Mouse (Mus musculus): ENCODE data around the gene Snta1.

Gene Snta1

DNA sequence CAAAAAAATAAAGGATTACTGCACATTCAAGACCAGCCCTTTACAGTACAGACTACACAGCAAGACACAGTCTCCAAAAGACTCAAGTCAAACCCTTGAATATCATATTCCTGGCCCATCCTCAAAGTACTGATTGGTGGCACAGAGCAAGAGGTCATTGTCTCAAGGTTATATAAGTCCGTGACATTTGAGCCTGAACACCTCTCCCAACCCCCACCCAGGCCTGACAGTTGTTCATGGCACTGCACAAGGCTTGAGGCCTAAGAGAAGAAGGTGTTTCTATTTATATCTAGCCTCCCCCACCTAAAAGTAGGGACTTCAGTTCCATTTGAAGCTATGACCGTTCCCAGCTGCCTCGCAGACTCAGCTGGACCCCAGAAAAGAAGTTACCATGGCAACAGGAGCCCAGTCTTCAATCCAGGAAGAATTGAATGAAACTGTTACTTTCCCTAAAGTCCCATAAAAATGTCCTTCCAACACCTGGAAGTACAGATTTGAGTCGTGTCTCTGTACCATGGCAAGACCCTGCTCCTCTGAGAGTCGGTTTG is 2.4 kb downstream of the Snta1 start:
- ChIA-PET CTCF (interaction anchor here in 1 of 4 experiments (1.0 kb wide), 1 partner anchor 147 kb away, joined by 3 read pairs; no protein-coding TSS in a partner anchor), POLR2A (interaction anchor here in 3 of 4 experiments (0.6 to 8.5 kb wide), 8 partner anchors 16 to 396 kb away, joined by 3 to 82 read pairs (median 4); no protein-coding TSS in a partner anchor)

- ChIA-PET CTCF (interaction anchor here in 3 of 4 experiments (0.6 to 1.3 kb wide), 6 partner anchors 102 to 310 kb away, joined by 3 to 5 read pairs (median 3); no protein-coding TSS in a partner anchor), POLR2A (interaction anchor here in 2 of 4 experiments (1.0 to 1.8 kb wide), 5 partner anchors 17 to 166 kb away, joined by 3 to 4 read pairs (median 3); no protein-coding TSS in a partner anchor)
These were observed 5.1 kb downstream of the Snta1 start for GRCm38 (mm10) chr2:154402811-154403210.

DNA sequence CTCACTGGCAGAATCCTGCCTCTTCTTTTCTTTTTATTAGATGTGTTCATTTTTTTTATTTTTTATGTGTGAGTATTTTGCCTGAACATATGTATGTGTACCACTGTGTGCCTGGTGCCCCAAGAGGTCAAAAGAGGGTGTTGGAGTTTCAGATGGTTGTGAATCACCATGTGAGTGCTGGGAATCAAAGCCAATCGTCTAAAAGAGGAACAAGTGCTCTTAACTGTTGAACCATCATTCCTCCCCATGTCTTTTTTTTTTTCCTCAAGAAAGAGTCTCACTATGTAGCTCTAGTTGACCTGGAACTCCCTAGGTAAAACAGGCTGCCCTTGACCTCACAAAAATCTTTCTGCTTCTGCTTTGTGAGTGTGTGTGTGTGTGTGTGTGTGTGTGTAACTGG is 5.9 kb downstream of the Snta1 start:
- CTCF ChIA-PET: interaction anchor here in 1 of 4 experiments (0.6 to 1.3 kb wide), 2 partner anchors 190 to 206 kb away, joined by 3 to 4 read pairs; no protein-coding TSS in a partner anchor
- POLR2A ChIA-PET: interaction anchor here in 2 of 4 experiments (0.6 to 1.8 kb wide), 6 partner anchors 11 to 954 kb away, joined by 3 to 4 read pairs (median 3); no protein-coding TSS in a partner anchor

DNA sequence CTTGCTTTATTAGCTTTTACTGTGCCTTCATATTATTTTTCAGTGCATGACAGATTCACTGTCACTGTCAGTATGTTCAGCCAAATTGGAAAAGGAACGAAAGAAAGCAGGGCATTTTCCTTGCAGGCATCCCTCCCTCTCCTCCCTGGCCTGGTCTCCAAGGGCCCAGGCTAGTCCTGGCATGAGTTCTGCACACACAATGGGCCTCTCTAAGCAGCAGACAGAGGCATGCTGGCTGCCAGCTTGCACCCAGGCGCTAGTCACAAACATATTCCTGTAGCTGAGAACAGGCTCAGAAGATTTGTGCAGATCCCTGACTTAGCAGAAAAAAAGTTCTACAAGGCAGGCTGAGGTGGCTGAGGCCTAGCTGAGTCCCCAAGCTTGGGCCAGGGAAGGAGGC is 8.6 kb downstream of the Snta1 start:
- ChIA-PET CTCF (interaction anchor here in 2 of 4 experiments (0.5 to 0.8 kb wide), 6 partner anchors 27 to 391 kb away, joined by 4 to 6 read pairs (median 4); no protein-coding TSS in a partner anchor), POLR2A (interaction anchor here in 3 of 4 experiments (0.6 to 1.8 kb wide), 6 partner anchors 9 to 119 kb away, joined by 3 to 12 read pairs (median 4); partner anchors contain the start of gene Snta1 (in 1 of the 3))

GRCm38 (mm10) chr2:154398267-154398666 is 9.6 kb downstream of the Snta1 start:
- POLR2A ChIA-PET: interaction anchor here in 3 of 4 experiments (0.6 to 1.8 kb wide), 6 partner anchors 7 to 16 kb away, joined by 3 to 5 read pairs (median 4); partner anchors contain the start of gene Snta1 (in 1 of the 3)
- CTCF ChIA-PET: interaction anchor here in 2 of 4 experiments (0.6 to 0.8 kb wide), 2 partner anchors 92 to 489 kb away, joined by 3 to 4 read pairs; no protein-coding TSS in a partner anchor

DNA sequence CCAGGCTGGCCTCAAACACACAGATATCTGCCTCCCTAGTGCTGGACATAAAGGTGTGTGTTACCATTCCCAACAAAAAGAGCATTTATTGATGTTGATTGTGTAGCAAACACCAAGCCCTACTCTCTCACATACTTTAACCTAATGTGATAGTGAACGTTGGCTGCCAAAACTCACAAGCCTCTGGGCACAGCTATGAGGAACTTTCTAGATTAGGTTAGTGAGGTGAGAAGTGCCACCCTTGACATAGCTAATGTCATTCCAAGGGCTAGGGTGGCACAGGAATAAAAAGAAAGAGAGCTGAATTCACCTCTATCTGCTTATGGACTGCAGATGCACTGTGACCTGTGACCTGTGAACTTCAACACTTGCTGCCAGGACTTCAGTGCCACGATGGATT is 11.4 kb downstream of the Snta1 start:
- ChIA-PET CTCF (interaction anchor here in 1 of 4 experiments (0.6 kb wide), 1 partner anchor 141 kb away, joined by 12 read pairs; no protein-coding TSS in a partner anchor), POLR2A (no interaction called here)

- CTCF ChIA-PET: interaction anchor here in 1 of 4 experiments (0.7 kb wide), 1 partner anchor 154 kb away, joined by 7 read pairs; no protein-coding TSS in a partner anchor
These were observed 13.3 kb downstream of the Snta1 start for GRCm38 (mm10) chr2:154394602-154395001.

GRCm38 (mm10) chr2:154390180-154390964 is 17.5 kb downstream of the Snta1 start:
- ChIA-PET CTCF (interaction anchor here (0.6 to 1.4 kb wide), 8 partner anchors 16 to 574 kb away, joined by 3 to 5 read pairs (median 3); no protein-coding TSS in a partner anchor), POLR2A (interaction anchor here in 3 of 4 experiments (0.6 to 2.1 kb wide), 15 partner anchors 8 to 178 kb away, joined by 3 to 8 read pairs (median 4); partner anchors contain the start of genes Snta1 (in 2 of the 3) and Actl10 (in 1 of the 3))

More at GRCm38 (mm10) chr2:154394602-154395001, 13.3 kb downstream of the Snta1 start:
- POLR2A ChIA-PET: no interaction called here

DNA sequence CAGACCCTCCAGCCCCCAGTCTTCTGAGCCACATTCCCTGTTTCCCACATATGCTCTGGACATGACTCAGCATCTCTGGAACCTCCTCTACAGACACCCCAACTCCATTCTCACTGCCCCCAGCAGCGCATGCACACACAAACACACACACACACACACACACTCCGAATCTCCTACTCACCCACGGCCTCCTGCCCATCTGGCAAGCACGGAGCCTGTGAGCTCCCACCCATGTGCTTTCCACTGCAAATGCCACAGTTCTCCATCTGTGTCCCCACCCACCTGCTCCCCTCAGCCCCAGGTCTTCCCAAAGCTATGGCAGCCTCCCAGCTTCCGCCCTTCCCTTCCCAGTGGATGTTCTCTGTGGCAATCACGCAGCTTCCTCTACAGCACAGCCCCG is 28.8 kb downstream of the Snta1 start:
- ChIA-PET POLR2A (interaction anchor here in 3 of 4 experiments (0.5 to 3.2 kb wide), 17 partner anchors 10 to 298 kb away, joined by 3 to 12 read pairs (median 5); partner anchors contain the start of genes Snta1 (in 2 of the 3), Bpifb5 (in 1 of the 3) and Cbfa2t2 (in 1 of the 3)), CTCF (interaction anchor here (0.6 to 2.1 kb wide), 5 partner anchors 79 to 694 kb away, joined by 3 to 5 read pairs (median 3); no protein-coding TSS in a partner anchor)

GRCm38 (mm10) chr2:154374807-154375601 is 32.9 kb downstream of the Snta1 start:
- ChIA-PET POLR2A (interaction anchor here in 2 of 4 experiments (0.9 to 3.5 kb wide), 4 partner anchors 39 to 151 kb away, joined by 3 to 20 read pairs (median 4); partner anchors contain the start of gene Bpifb5 (in 1 of the 2)), CTCF (interaction anchor here in 2 of 4 experiments (0.7 kb wide), 2 partner anchors 74 to 152 kb away, joined by 3 read pairs; no protein-coding TSS in a partner anchor)

DNA sequence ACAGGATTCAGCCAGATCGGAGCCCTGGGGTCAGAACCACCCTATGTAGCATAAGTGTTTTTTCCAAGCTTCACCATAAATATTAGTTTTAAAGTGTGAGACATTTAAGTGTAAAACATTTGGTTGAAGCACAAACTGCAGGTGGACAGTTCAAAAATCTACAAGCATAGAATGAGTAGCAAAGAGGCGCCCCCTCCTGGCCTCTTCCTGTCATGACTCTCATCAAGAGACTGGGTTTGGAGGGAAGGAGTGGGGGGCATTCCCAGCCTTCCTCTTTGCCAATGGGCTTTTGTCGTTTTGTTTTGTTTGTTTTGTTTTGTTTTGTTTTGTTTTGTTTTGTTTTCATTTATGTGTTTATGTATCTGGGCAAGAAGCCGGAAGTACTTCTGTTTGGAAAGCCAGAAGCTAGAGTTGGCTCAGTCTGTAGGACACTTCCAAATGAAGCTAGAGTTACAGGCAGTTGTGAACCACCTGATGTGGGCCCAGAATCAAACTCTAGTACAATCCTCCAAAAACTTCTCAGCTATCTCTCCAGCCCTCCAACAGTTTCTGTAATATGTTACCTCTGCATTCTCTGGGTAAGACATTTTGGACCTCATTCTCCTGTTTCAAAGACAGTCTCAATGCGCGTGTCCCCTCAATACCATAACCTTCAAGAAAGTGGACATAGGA is 33.8 kb downstream of the Snta1 start:
- POLR2A ChIA-PET: interaction anchor here in 3 of 4 experiments (0.6 to 3.5 kb wide), 10 partner anchors 26 to 519 kb away, joined by 3 to 24 read pairs (median 6); partner anchors contain the start of genes Bpifb5 (in 1 of the 3), Eif2s2 (in 1 of the 3) and Snta1 (in 1 of the 3)
- CTCF ChIA-PET: interaction anchor here (0.5 to 2.3 kb wide), 9 partner anchors 12 to 212 kb away, joined by 3 to 12 read pairs (median 4); no protein-coding TSS in a partner anchor

DNA sequence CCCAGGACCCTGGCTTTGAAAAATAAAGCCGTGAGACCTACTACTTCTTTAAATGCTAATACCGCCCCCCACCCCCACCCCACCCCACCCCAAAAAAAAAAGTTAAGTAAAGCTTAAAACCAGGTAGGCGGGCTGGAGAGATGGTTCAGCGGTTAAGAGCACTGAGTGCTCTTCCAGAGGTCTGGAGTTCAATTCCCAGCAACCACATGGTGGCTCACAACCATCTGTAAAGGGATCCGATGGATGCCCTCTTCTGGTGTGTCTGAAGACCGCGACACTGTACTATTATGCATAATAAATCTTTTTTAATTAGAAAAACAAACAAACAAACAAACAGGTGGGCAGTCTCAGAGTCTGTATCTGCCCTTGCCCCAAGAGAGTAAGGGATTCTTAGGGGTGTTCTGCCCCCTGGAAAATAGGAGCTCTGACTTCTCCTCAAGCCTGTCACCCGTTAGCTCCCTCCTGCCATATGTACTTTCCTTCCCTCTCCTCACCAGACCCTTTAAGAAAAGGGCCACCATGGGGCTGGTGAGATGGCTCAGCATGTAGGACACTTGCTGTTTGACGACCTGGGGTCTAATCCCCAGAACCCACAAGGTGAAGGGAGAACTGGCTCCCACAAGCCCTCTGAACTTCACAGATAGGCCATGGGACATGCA is 34.9 kb downstream of the Snta1 start, which contains the start of gene Cdk5rap1:
Cdk5rap1 (minus strand) TSS at position 169 of the 659 bp plus-strand sequence.
- CTCF ChIA-PET: interaction anchor here (0.5 to 2.3 kb wide), 16 partner anchors 11 to 416 kb away, joined by 3 to 12 read pairs (median 4); partner anchors contain the start of gene Zfp341 (in 1 of the 4)

GRCm38 (mm10) chr2:154372151-154372829 is 35.6 kb downstream of the Snta1 start:
- POLR2A ChIA-PET: interaction anchor here (0.5 to 3.5 kb wide), 47 partner anchors 9 to 1010 kb away, joined by 3 to 24 read pairs (median 4); partner anchors contain the start of genes Snta1 (in 2 of the 4), Actl10 (in 1 of the 4) and Pxmp4 (in 1 of the 4)
- CTCF ChIA-PET: interaction anchor here (0.5 to 2.3 kb wide), 14 partner anchors 10 to 813 kb away, joined by 3 to 12 read pairs (median 4); partner anchors contain the start of gene Zfp341 (in 1 of the 4)

More for the DNA sequence above, 34.9 kb downstream of the Snta1 start, which contains the start of gene Cdk5rap1:
- POLR2A ChIA-PET: interaction anchor here in 3 of 4 experiments (0.6 to 3.5 kb wide), 39 partner anchors 8 to 520 kb away, joined by 3 to 24 read pairs (median 4); partner anchors contain the start of genes Snta1 (in 2 of the 3), Actl10 (in 1 of the 3), Eif2s2 (in 1 of the 3) and Pxmp4 (in 1 of the 3)

GRCm38 (mm10) chr2:154367510-154367909 is 40.4 kb downstream of the Snta1 start:
- CTCF ChIA-PET: no interaction called here
- POLR2A ChIA-PET: interaction anchor here in 2 of 4 experiments (0.5 to 1.7 kb wide), 3 partner anchors 20 to 47 kb away, joined by 3 to 12 read pairs (median 4); no protein-coding TSS in a partner anchor

DNA sequence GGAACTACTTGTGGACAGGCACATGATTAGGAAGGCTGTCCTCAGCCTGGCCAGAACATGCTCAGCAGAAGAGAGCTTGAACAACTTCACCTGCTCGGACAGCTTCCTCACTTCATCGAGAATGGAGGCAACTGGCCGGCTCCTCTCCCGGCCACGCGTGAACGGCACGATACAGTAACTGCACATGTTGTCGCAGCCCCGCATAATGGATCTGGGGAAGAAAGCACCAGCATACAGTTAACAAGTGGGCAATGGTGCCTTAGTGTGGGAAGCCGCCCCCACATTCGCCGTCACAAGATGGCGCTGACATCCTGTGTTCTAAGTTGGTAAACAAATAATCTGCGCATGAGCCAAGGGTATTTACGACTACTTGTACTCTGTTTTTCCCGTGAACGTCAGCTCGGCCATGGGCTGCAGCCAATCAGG is 53.9 kb downstream of the Snta1 start:
- ChIA-PET POLR2A (interaction anchor here in 1 of 4 experiments (0.6 to 1.2 kb wide), 3 partner anchors 13 to 295 kb away, joined by 3 to 5 read pairs (median 3); no protein-coding TSS in a partner anchor), CTCF (interaction anchor here in 1 of 4 experiments (1.3 kb wide), 1 partner anchor 53 kb away, joined by 3 read pairs; no protein-coding TSS in a partner anchor)

Measured in embryonic stem cell, embryonic (primary cell).